Mouse (Mus musculus): ENCODE data around the gene Itpkb. TPM values are rescaled to one million over a fixed set of nuclear protein-coding genes. Genes with fewer than 3 reads are reported as not detected.

Itpkb gene
- polyA plus RNA-seq (2015; fragmentation: Nextera tagmentation; extraction: Ambion mirVana) = 3.4 and 4.2 TPM in 2 replicates

DNA sequence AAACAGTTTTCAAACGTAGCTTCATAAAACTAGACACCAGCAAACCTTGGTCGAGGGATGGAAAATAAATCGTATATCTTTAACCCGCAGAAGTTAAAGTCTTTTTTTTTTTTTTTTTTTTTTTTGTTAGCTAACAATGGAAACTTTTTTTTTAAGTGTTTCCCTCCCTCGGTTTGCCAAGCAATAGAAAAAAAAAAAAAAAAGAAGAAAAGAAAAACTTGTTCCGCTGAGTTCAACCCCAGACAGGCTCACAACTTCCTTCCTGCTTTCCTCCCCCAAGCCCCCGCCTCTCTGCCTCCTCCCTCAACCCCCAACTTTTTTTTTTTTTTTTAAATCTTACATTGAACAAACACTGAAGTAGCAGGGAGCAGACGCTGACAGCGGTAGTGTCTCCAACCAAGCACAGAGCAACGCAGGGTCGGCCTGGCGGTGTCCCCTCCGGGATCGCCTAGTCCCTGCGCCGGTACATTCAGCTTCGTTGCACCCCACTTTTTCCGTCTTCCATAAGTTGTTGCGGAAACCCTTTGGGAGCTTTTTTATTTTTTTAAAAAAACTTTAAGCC is at the start of gene Itpkb:
Gene Itpkb, plus strand, starts transcription at position 341 of the 562 bp plus-strand sequence.

Other genes with a start within 250 kb of the Itpkb start
- gene Coq8a, start 130.9 kb upstream of the Itpkb start, polyA plus RNA-seq (2015; fragmentation: Nextera tagmentation; extraction: Ambion mirVana) = 4.9 and 8.9 TPM in 2 replicates
- 24.5 and 28.8 TPM in 2 replicates for gene Psen2, start 67.0 kb upstream of the Itpkb start, polyA plus RNA-seq (2015; fragmentation: Nextera tagmentation; extraction: Ambion mirVana)
- gene Stum, start 153.0 kb downstream of the Itpkb start, polyA plus RNA-seq (2015; fragmentation: Nextera tagmentation; extraction: Ambion mirVana) = 0.55 and 0.58 TPM in 2 replicates
- 52.5 and 55.9 TPM in 2 replicates for gene Parp1, start 238.4 kb downstream of the Itpkb start, polyA plus RNA-seq (2015; fragmentation: Nextera tagmentation; extraction: Ambion mirVana)

Measured in spleen, postnatal 0 days (tissue).